Mouse (Mus musculus): Measurements from ENCODE around the gene 4930564D02Rik.

- TF ChIP-seq POLR2A (IDR thresholded peaks at IDR 0.05; ENCODE audit: control insufficient read depth, extremely low read depth, insufficient read depth, low read length, poor library complexity) (no peak), CTCF (IDR thresholded peaks at IDR 0.05; ENCODE audit: borderline replicate concordance, control insufficient read depth, extremely low read depth, insufficient read depth, low read length, poor library complexity) (no peak)
These were observed 14.3 kb upstream of the 4930564D02Rik start for GRCm38 (mm10) chr3:105052171-105052936.

All from thymus, adult 2 months (tissue).